Comparison of ENCODE assay signal across 8 mouse cellular contexts in the genomic region with DNA sequence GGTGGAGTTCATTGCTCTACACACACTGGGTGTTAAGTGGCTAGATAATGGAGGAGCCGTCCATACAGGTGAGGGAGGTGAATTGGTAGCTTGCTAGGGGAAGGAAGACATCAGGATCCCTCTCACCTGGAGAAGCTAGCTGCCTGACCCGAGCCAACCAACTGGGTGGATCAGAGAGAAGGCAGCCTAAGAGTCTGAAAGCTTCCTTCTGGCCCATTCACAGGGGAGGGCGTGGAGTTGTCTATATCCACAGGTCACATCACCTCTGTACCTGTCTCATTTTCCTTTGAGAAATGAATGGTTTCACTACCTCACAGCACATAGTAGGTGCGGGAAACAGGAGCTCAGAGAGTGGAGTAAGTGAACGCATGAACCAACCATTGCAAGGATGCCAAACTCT. TPM values are rescaled to one million over a fixed set of nuclear protein-coding genes. Genes with fewer than 3 reads are reported as not detected.
A peak's percentile ranks its signal among the peaks of the same experiment; 100 is the strongest.
DNase-seq lines count a peak whose midpoint lies in the region; ATAC-seq and TF ChIP-seq lines count a peak whose summit lies in the region.

No protein-coding gene starts in this region.

- peak overlapping the region; percentile 89 for H3K4me3 ChIP-seq in heart, adult 2 months
- peak overlapping the region; percentile 86 for H3K4me3 ChIP-seq in E14TG2a.4 (replicated peaks; ENCODE audit: low read length)
- peak overlapping the region; percentile 82 for H3K4me3 ChIP-seq in heart, postnatal 0 days (ENCODE audit: low read depth, low read length)
- peak overlapping the region; percentile 59; the same call in 1 of the 2 replicates for H3K4me3 ChIP-seq in liver, embryonic 15.5 days (replicated peaks)

- no peaks in the 10 kb centered on the region for H3K9me3 ChIP-seq in E14TG2a.4 (ENCODE audit: low read length)
- H3K9me3 ChIP-seq in heart, postnatal 0 days (replicated peaks; ENCODE audit: control insufficient read depth, low read length): no peaks in the 10 kb centered on the region
- no peaks in the 10 kb centered on the region for H3K9me3 ChIP-seq in liver, embryonic 15.5 days (replicated peaks)

- TF ChIP-seq EP300 in heart, adult 2 months (IDR thresholded peaks at IDR 0.05; ENCODE audit: insufficient read depth, low read depth, low read length): no peak
- no peak for TF ChIP-seq EP300 in heart, postnatal 0 days (IDR thresholded peaks at IDR 0.05; ENCODE audit: low read depth)

- no peak for DNase-seq in heart, adult 2 months
- DNase-seq in heart, adult 8-10 months (ENCODE audit: low spot score): no peak
- no peak for DNase-seq in heart, postnatal 0 days (ENCODE audit: low spot score)
- no peak for DNase-seq in embryo, embryonic 10 days (ENCODE audit: low spot score)
- DNase-seq in spleen, adult 12 weeks (ENCODE audit: low spot score): no peak
- no peak for DNase-seq in testis, postnatal 10 days (ENCODE audit: low spot score)

- intact Hi-C loops in heart, adult 2 months (cut with DNase I): loop anchor here (5.0 kb wide), 1 partner anchor 278 kb away; the partner anchor contains the start of gene Dhx15

- H3K4me2 ChIP-seq in heart, postnatal 0 days (ENCODE audit: low read depth, low read length): peak overlapping the region; percentile 98
- H3K4me2 ChIP-seq in liver, embryonic 15.5 days: peak overlapping the region; percentile 68

- H3K79me2 ChIP-seq in heart, adult 2 months (replicated peaks; ENCODE audit: control insufficient read depth, insufficient read depth, low read length): no peaks in the 10 kb centered on the region

- TF ChIP-seq POLR2A in heart, adult 2 months (IDR thresholded peaks at IDR 0.05; ENCODE audit: insufficient read depth, low read depth, low read length): no peak

- no peak for TF ChIP-seq CTCF in heart, adult 2 months (IDR thresholded peaks at IDR 0.05)
- no peak for TF ChIP-seq CTCF in E14TG2a.4 (conservative IDR thresholded peaks at IDR 0.05; ENCODE audit: low read length)
- no peak for TF ChIP-seq CTCF in heart, postnatal 0 days (IDR thresholded peaks at IDR 0.05; ENCODE audit: low read depth)

- peak overlapping the region; percentile 100 for H3K9ac ChIP-seq in heart, adult 2 months (ENCODE audit: low read depth, low read length)
- peak overlapping the region; percentile 88; the same call in 1 of the 2 replicates for H3K9ac ChIP-seq in heart, postnatal 0 days (replicated peaks; ENCODE audit: low read depth, low read length)
- H3K9ac ChIP-seq in liver, embryonic 15.5 days: no peak overlapping the region

- H3K27ac ChIP-seq in heart, adult 2 months: no peak overlapping the region
- H3K27ac ChIP-seq in heart, postnatal 0 days (ENCODE audit: low read depth): no peak overlapping the region
- no peak overlapping the region for H3K27ac ChIP-seq in liver, embryonic 15.5 days (replicated peaks)

- ATAC-seq in heart, postnatal 0 days (ENCODE audit: insufficient read depth, low read depth): no peak
- no peak for ATAC-seq in liver, embryonic 15.5 days (ENCODE audit: insufficient read depth)

- 72% methylated on average over 5 of the region's 5 CpGs for WGBS in heart, adult 2 months
- WGBS in heart, postnatal 0 days: 54% methylated on average over 5 of the region's 5 CpGs
- WGBS in liver, embryonic 15.5 days (ENCODE audit: insufficient replicate concordance): 57% methylated on average over 5 of the region's 5 CpGs

- peaks cover 1% of the 10 kb centered on the region; the same call in 1 of the 2 replicates for H3K4me1 ChIP-seq in heart, adult 2 months (ENCODE audit: control insufficient read depth, insufficient read depth, low read length)
- H3K4me1 ChIP-seq in E14TG2a.4 (replicated peaks; ENCODE audit: low read depth, low read length): peaks cover 14% of the 10 kb centered on the region
- H3K4me1 ChIP-seq in heart, postnatal 0 days (ENCODE audit: control insufficient read depth, insufficient read depth): 0 out of 2 replicates have a peak, but pooled peaks cover 10% of the 10 kb centered on the region
- H3K4me1 ChIP-seq in liver, embryonic 15.5 days (replicated peaks): peaks cover 3% of the 10 kb centered on the region; the same call in 1 of the 2 replicates

- no peaks in the 10 kb centered on the region for H3K27me3 ChIP-seq in heart, adult 2 months (ENCODE audit: control insufficient read depth, insufficient read depth, low read length)
- peaks cover 50% of the 10 kb centered on the region for H3K27me3 ChIP-seq in E14TG2a.4 (ENCODE audit: insufficient read depth, low read length)
- no peaks in the 10 kb centered on the region for H3K27me3 ChIP-seq in heart, postnatal 0 days (ENCODE audit: control insufficient read depth, insufficient read depth, low read length)
- peaks cover 12% of the 10 kb centered on the region for H3K27me3 ChIP-seq in liver, embryonic 15.5 days

- H3K36me3 ChIP-seq in heart, adult 2 months (ENCODE audit: control insufficient read depth, insufficient read depth, low read length): no peaks in the 10 kb centered on the region
- H3K36me3 ChIP-seq in E14TG2a.4 (ENCODE audit: insufficient read depth, low read length): no peaks in the 10 kb centered on the region
- no peaks in the 10 kb centered on the region for H3K36me3 ChIP-seq in heart, postnatal 0 days (replicated peaks; ENCODE audit: control insufficient read depth, insufficient read depth, low read length)
- no peaks in the 10 kb centered on the region for H3K36me3 ChIP-seq in liver, embryonic 15.5 days (replicated peaks)

RNA-seq across cellular contexts. Expression of gene Ccdc149, which starts 0.8 kb away (rescaled TPM):
- 1 to 10 TPM; 7.2 to 7.4 TPM for total RNA-seq in heart, adult 2 months (2021)
- 3.0 and 4.7 TPM in 2 replicates for polyA plus RNA-seq in heart, adult 2 months (2012; rRNA removed)
- total RNA-seq in heart, adult 8-10 months (2022): 1 to 10 TPM; 6.4 to 9.6 (median 8.7) TPM
- total RNA-seq in heart, postnatal 0 days (2014; rRNA removed; ENCODE audit: low replicate concordance): 2.2 and 3.1 TPM in 2 replicates
- 2.6 and 3.1 TPM in 2 replicates for polyA plus RNA-seq in heart, postnatal 0 days (2015; fragmentation: Nextera tagmentation; extraction: Ambion mirVana)
- 0.60 and 0.75 TPM in 2 replicates for polyA plus RNA-seq in liver, embryonic 15.5 days (2015; fragmentation: Nextera tagmentation; extraction: Ambion mirVana)
